Mouse (Mus musculus) liver, embryonic 18 days (tissue): ENCODE data around the gene Spz1. TPM values are rescaled to one million over a fixed set of nuclear protein-coding genes. Genes with fewer than 3 reads are reported as not detected.

ENCODE experiments used
- polyA plus RNA-seq: library from polyadenylated mRNA; depleted of rRNA; stranded (reverse); fragments of >200 nt; gene quantifications from 2 replicates; pipeline ENCODE4 v1.2.3, GENCODE M21; 2012; rRNA removed

Spz1 gene
- not detected in 2 replicates for polyA plus RNA-seq

DNA sequence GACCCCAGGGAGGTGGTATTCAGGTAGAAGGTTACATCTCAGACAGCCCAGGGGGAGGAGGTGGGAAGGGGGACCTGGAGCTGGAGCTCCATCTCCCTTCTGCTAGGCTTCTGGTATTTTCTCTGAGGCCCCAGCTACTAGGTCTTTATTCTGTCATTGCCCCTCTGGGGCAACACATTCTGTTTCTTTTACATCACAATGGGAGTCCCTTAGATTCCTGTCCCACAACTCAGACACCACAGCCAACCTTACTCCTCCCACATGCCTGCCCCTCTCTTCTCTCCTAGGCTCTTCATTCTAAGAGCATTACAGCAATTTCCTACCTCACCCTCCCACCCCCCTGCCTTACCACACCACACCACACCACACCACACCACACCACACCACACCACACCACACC is at the start of gene Spz1:
Spz1 (minus strand) TSS at position 101 of the 400 bp plus-strand sequence.

DNA sequence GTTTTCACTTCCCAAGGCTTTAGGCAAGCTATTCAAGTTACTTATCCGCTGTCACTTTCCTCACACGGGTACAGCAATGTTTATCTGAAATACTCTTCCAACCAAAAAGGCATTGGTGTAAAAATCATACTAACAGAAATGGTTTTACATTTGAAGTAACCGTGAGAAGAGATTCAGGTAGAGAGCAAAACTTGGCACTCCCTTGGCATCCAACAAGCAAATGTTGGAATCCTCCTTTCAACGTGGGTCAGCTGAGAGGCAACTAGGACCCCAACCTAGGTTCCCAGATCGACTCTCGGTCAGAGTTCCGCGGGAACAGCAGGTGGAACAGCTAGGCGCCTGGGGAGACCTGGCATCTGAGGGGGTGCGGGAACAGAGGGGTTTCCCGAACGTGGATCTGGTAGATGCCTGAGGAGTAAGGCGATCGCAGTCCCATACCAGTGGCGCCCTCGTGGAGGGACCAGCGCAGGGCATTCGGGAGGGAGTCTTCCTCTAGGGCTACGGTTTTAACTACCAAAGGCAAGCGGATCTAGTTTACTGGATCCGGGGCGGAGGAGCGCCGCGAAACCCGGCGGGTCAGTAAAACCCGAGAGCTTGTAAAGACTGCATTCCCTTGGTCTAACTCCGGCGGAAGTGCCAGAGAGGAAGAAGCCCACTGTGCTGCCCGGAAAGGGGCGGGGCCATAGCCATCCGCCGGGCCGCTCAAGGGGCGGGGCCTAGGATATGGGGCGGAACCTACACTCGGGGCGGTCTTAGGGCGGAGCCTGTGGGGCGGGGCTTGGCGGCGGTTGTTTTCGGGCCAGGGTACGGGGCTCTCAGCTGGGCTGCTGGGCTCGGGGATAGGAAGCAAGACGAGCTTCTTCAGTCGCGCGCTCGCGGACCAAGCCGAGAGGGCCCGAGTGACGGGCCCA is 34.6 kb upstream of the Spz1 start, which contains the start of gene Serinc5:
Serinc5 (plus strand) TSS at position 781 of the 911 bp plus-strand sequence.

DNA sequence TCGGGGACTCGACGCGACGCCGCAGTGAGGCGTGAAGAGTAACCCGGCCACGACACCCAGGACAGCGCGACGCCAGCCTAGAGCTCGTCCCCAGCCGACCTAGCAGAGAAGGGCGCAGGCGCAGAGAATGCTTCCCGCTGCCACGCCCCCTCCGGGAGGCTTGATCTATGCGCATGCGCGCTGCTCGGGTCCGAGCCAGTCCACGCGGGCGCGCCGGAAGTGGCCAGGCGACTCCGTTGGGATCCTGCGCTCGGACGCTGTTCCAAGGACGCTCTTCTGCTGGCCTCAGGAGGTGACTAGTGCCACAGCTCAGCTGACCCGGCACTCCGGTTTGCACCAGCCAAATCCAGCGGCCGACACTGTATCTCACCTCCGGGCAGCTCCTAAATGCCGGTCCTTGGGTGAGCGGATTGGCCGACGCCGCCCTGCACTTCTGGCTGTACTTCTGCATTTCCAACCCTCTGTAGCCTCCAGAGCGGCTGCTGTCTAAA is 45.2 kb downstream of the Spz1 start, which contains the start of gene Zfyve16:
Zfyve16 (minus strand) TSS at position 148 of the 491 bp plus-strand sequence.

Other genes starting within 250 kb of the Spz1 start
- 5.4 and 6.4 TPM in 2 replicates for gene Dhfr, start 221.4 kb downstream of the Spz1 start, polyA plus RNA-seq
- gene Msh3, start 221.2 kb downstream of the Spz1 start, polyA plus RNA-seq: 6.4 and 7.0 TPM in 2 replicates
- gene Ankrd34b, start 150.3 kb downstream of the Spz1 start, polyA plus RNA-seq: under 0.01 TPM in 1 of 2 replicates, not detected in the other
- gene Fam151b, start 92.2 kb downstream of the Spz1 start, polyA plus RNA-seq: 1.2 and 1.6 TPM in 2 replicates
- 1.3 TPM in 2 replicates for gene Zfyve16, start 45.3 kb downstream of the Spz1 start, polyA plus RNA-seq
- 13.6 and 14.8 TPM in 2 replicates for gene Serinc5, start 34.9 kb upstream of the Spz1 start, polyA plus RNA-seq
- 0.22 and 0.24 TPM in 2 replicates for gene Thbs4, start 218.6 kb upstream of the Spz1 start, polyA plus RNA-seq